Mouse (Mus musculus): ENCODE data around the gene Fsd1l. TPM values are rescaled to one million over a fixed set of nuclear protein-coding genes. Genes with fewer than 3 reads are reported as not detected.
A peak's percentile ranks its signal among the peaks of the same experiment; 100 is the strongest.
"Not testable (repeated sequence)": the region's sequence is repeated elsewhere in the genome, so short reads cannot be mapped to it uniquely, and the experiment has no call there.

The Fsd1l gene
- total RNA-seq, 2 experiments from 2014 or later = 12.3 to 12.6 TPM

DNA sequence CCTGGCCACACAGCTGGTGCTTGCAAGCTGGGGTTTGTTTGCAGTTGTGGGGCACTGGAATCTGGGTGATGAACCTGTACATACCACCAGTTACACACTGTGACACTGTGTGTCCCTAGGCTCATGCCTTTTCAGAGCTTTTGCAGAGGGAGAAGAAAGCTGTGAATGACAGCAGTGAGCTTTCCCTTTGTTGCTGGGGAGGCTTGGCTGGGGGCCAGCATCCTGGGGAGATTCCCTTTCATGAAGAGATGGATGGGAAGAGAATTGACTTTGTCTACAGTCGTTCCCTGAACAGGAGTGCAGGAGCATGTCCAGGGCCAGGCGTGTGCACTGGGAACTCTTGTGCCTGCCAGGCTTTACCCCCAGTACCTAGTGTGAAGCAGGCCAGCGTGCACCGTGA is 6.5 kb upstream of the Fsd1l start:
- intact Hi-C loops (cut with DNase I) = no loop called here
- no peak for DNase-seq

DNA sequence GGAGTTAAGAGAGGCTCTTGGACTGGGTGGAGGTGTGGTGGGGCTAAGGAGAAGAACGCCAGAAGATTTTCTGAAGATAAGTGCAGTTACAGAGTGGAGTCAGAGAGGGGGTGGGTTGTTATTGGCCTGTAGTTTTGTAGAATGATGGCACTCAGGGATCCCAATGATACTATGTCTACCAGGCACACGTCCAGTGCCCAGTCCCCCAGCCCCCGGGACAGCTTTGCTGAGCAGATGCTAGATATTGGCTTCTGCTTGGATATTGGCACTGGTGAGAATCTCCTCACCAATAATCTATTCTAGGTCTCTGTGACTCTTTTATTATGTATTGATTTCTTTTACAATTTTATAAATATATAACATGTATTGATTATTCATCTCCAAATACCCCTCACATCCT is 6.0 kb upstream of the Fsd1l start:
- no peak for DNase-seq
- intact Hi-C loops (cut with DNase I) = no loop called here

DNA sequence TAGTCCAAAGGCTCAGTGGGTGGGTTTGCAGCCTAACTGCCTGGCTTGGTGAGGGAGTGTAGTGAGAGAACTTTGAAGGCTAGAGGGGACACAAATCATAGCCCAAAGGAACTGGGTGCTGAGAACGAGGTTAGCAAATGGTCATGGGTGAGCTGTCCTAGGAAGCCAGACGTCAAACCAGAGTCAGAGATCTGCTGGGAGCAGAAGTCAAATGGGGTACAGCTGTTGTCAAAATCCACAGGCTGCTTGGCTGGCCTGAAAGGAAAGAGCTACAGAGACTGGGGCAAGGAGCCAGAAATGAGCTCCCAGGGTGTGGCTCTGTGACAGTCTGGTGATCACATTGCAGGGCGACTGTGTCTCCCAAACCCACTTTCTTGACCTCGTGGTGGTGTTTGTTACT is 2.3 kb upstream of the Fsd1l start:
- intact Hi-C loops (cut with DNase I) = no loop called here
- peak; percentile 38 to 68 for DNase-seq

DNA sequence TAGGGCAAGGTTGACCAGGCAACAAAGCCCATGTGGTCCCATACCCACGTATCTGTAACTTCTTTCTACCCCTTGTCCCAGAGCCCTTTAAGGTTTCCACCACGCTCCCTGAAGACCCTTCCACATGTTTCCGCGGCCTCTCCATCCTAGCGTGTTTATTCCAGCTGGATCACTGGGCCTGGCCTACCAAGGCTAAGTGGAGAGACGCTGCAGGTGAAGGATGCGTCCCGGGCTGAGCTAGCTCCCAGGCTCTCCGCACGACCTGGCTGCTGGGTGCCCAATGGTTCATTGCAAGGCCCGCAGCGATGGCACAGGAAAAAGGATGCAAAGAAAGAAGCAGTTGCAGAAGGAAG is 332 bp upstream of the Fsd1l start:
- no peak for DNase-seq
- intact Hi-C loops (cut with DNase I) = no loop called here

DNA sequence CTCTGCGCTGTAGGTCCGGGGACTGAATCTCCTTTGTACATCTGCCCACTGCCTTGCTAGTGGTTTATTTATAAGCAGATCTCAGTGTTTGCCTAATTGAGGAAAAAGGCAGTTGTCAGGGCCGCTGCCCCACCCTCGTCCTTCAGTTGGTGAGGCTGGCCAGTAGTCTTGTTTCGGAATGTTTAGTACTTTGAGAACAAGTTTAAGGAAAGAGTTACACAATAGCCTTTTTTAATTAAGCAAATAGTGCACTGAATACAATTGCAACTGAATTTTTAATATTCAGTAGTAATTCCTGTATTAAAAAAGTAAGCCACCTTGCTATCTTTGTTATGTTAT is 709 bp downstream of the Fsd1l start:
- intact Hi-C loops (cut with DNase I) = no loop called here
- no peak for DNase-seq

DNA sequence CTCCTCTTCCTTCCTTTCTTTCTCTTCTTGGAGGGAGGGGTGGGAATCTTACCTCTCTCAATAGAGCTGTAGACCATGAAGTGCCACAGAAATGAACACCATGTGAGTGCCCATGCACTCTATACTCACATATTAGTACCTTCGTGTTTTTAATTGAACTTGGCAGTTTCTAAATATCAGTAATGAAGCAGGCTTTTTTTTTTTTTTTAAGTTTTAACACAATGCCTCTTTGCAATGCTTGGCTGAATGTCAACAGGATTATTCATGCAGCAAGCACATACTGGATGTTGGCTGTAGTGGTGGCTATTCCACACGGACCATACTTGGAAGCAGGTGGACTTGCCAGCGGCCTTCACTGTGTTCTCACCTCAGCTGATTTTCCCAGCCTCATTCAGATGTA is 4.1 kb downstream of the Fsd1l start:
- intact Hi-C loops (cut with DNase I) = no loop called here

DNA sequence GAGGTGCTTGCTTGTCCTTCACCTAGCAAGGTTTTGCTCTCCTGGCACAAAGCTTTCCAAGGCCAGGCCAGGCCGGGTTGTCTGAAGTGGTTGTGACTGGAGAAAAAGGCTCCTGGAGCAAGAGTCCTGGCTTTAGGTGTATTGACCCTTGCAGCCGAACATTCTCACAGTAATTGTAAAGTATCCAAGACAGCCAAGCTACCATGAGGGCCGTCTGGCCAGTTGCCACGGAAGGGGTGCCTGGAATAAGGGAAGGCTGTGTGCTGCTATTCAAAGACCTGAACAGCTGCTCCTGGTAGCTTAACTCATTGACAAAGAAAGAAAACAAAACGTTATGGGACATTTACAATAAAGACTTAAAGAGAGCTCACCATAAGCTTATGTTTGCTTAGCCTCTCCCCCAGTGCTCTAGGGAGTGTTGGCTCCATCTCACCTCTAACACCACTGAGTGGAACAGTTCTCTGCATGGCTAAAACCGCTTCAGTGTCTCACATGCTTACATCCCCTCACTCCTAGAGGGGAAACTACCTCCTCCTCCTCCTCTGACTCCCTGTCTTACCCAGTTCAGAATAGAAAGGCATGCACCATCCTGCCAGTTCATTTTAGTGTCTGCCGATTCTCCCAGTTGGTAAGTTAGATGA is 6.1 kb downstream of the Fsd1l start:
- no peak for DNase-seq

More for the DNA sequence above, 4.1 kb downstream of the Fsd1l start:
- no peak for DNase-seq

DNA sequence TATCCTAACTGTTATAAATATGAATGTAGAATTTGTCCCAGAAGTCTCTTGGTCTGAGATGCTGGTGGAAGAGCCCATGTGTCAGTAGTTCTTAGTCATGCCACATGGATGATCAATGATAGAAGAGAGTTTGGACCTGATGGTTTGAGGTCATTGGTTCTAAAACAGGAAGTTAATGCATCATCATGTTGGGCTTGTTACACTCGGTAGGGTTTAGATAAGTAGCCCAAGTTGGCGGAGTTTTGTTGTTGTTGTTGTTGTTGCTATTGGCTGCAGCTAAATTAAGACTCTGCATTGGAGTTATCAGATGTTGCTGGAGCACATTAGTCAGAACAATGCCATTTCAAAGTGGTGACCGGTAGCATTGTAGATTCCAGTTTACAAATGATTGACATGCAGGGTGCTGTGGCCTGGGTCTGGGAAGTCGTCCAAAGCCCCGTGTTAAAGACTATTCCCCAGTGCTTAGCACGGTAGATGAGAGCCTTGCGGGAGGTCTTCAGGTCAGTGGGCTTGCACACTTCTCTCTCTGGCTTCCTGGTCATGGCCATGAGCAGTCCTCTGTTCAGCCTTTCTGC is 7.4 kb downstream of the Fsd1l start:
- intact Hi-C loops (cut with DNase I) = no loop called here
- DNase-seq = no peak

More for the DNA sequence above, 6.1 kb downstream of the Fsd1l start:
- intact Hi-C loops (cut with DNase I) = no loop called here

DNA sequence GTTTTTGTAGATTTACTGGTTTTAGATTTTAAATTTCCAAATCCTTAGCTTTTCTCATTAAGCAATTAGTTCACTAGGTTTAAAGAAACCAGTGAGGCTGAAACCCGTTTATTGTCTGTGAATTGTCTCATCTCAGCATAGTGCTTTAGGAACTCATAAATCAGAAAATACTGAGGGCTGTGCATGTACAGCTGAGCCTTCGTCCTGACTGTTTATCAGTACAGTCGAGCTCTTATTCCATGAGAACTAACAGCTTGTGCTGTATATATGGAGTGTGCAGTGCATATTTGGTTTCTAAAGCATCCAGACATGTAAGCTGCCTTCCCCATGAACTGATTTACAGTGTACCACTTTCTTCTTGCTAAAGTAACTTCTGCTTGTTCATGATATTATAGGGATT is 26.8 kb downstream of the Fsd1l start:
- intact Hi-C loops (cut with DNase I) = no loop called here
- DNase-seq = no peak

DNA sequence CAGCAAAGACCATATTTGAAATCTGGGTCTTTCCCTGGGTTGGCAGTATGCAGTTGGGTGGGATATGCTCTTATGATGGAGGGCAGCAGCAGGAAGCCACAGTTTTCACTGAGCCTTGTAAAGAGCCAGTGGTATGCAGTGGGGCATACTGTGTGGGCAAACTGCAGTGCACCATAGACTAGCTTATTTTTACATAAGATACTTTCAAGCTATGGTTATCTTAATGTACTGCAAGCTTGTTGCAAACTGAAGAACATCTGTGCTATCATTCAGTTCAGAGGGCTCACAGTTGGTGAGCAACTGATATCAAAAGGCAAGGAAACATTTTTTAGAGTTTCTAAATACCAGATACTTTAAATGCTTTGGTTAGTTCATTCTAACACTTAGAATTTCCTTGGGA is 29.4 kb downstream of the Fsd1l start:
- intact Hi-C loops (cut with DNase I) = no loop called here
- no peak for DNase-seq

DNA sequence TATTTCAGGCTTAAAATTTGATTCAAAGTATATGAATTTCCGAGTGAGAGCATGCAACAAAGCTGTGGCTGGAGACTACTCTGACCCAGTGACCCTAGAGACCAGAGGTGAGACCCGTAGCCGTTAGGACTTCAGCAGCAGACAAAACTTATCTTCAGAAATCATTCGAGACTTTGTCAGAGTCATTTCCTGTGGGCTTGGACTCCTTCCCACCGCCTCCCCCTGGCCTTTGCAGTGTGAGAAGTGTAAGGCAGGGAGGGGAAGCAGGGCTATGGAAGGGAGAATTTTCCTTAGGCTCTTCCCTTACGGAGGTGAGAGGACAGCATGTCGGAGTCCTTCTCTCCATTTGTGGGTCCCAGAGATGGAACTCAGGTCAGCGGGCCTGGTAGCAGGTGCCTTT is 50.8 kb downstream of the Fsd1l start:
- no peak for DNase-seq
- intact Hi-C loops (cut with DNase I) = no loop called here

DNA sequence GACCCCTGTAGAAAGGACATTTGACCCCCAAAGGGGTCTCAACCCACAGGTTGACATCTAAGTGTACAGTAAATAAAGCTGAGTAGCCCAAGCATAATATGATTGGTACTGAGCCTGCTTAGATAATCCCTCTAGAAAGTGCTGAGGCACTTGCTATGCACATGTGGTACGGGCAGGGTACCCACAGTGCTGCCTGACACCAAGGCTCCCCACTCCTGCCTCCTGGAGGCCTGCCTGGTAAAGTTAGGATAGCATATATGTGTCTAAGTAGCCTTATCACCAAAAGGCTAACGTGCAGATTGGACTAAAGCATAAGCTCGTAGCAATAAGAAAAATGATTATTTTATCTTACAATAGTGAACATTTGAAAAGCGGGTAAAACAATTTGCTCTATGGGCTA is 57.7 kb downstream of the Fsd1l start:
- intact Hi-C loops (cut with DNase I) = no loop called here
- DNase-seq = no peak

DNA sequence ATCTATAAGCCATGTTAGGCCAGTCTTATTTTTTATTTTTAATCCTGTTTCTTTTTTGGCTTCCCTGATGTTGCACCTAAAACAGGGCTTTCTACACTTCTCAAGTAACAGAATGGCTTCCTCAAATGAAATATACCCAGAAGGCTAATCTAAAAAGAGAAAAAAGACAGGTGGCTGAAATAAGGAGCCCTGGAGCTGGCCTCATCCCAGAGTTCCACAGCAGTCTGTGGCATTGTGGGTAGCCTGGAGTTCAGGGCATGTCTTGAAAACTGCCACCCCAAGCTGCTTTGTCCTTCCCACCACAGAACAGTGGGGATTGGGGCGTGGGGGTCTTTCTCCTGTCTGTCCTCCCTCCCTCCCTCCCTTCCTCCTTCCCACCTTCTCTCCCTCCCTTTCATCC is 60.1 kb downstream of the Fsd1l start:
- intact Hi-C loops (cut with DNase I) = no loop called here
- DNase-seq = no peak

DNA sequence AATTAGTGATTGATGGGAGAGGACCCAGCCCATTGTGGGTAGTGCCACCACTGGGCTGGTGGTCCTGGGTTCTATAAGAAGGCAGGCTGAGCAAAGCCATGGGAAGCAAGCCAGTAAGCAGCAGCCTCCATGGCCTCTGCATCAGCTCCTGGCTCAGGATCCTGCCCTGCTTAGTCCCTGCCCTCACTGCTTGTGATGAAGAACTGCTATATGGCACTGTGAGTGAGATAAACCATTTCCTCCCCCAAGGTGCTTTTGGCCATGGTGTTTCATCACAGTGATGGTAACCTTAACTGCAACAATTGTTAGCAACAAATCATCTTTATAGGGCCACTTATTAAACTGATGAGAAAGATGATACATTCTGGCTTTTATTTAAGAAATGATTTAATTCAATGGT is 77.9 kb downstream of the Fsd1l start:
- intact Hi-C loops (cut with DNase I); DNase-seq: not testable (repeated sequence)

DNA sequence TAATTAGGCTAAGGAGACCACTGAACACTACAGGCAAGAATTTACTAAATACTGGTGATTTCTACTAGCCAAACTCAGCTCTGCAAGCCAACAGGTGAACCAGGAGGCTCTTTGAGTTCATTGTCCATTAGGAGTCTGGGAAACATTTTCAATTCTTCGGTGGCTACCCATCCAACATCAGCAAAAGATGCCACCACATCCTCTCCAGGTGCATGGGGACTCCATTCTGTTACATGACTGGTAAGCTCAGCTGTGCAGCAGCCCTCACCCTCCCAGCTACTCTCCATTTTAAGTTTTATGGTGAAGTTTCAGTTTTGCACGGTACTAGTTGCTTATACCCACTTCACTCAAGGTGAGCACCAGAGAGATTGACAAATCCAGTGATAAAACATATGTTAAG is 78.8 kb downstream of the Fsd1l start:
- no peak for DNase-seq
- intact Hi-C loops (cut with DNase I) = loop anchor here (5.0 kb wide), 1 partner anchor 108 kb away; no protein-coding TSS in a partner anchor

DNA sequence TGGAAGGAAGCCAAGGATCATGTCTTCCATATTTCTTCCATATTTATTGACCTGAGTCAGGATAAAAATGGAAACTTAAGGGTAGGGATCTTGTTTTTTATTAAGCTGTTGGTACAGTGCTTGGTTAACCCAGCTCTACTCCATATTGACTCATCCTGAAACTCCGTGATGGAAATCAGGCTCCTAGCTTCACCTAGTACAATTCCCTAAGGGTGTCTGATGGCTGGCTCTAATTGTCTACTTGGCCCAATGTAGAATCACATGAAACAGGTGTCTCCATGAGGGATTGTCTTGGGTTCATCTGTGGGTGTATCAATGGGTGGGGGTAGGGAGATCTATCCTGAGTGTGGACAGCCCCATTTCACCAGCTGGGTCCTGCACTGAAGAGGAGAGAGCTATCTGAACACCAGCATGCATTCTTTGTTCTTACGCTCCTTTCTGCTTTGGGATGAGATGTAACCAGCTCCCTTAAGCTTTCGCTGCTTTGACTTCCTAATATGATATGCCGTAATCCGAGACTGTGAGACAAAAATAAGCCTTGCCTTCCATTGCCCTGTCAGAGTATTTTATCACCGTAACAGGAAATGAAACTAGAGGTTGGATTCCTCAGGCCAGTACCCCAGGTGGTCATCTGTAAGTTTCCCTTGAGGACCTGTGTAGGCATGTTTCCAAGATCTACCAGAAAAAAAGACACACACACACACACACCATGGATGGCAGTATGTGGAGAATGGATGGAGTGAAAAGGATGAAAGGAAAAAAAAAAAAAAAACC is 79.5 kb downstream of the Fsd1l start:
- intact Hi-C loops (cut with DNase I) = loop anchor here (5.0 kb wide), 1 partner anchor 108 kb away; no protein-coding TSS in a partner anchor
- no peak for DNase-seq

DNA sequence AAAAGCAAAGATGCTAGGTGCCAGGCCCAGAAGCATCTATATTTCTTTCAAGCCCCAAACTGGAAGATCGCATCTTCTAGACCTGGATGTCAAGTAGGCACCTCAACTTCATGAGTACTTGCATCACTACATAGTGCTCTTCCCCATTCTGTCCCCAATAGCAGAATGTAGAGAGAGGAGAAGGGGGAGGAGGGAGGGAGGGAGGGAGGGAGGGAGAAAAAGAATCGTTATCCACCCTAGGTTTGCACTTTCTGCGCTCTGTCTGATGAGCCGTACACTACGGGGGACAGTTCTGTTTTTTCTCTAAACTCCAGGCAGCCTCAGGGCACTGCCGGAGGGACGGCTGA is 82.4 kb downstream of the Fsd1l start, which contains the start of gene Fktn:
Gene Fktn (plus strand): TSS at position 295 of the 347 bp plus-strand sequence.
- intact Hi-C loops (cut with DNase I) = loop anchor here (5.0 kb wide), 1 partner anchor 111 kb away; no protein-coding TSS in a partner anchor
- no peak for DNase-seq

DNA sequence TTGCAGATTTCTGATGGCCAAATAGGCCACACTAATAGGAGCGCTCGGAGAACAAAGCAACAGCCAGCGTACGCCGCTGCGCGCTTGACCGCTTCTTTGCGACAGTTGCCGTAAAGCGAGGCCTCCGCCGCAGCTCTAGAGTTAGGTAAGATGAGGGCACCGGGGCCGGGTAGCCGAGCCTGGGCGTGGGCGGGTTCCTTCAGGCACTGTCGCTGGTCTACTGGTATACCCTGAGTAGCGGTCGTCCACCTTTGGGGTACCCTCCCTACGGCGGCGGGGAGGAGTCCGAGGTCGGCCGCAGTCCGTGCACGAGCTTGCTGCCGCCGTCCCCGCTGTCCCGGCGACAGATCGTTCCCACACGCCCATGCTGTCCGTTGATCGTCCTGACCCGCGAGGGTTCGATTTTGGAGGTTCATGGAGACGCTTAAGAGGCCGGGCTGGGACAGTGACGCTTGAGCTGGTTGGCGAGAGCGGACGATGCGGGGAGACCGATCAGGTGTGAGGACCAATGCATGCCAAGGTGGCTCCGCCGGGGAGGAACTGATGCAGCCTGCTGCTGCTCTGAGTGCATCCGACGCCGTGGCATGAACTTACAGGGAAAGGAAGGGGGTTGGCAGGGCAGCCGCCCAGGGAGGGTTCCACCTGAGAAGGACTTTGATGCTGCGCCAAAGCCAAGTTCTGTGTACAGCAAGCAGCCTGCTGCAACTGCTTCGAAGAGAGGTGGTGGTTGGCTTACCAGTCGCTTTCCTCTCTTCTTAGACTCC is 83.0 kb downstream of the Fsd1l start:
- DNase-seq = peak; percentile 80 to 81
- intact Hi-C loops (cut with DNase I) = loop anchor here (5.0 kb wide), 1 partner anchor 112 kb away; no protein-coding TSS in a partner anchor

DNA sequence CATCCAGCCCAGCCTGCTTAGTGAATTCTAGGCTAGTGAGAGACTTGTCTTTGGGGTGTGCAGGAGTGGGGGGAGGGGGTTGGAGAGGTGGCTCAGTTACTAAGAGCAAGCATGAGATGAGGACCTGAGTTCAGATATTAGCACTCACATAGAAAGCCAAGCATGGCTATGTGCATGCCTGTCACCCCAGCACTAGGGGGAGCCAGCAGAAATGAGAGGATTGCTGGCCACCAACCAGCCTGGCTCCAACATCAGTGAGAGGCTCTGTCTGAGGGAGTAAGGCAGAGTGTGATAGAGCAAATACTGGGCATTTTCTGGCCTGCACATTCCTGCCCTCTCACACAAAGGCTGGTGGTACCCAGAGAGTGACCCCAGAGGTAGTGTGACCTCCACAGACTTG is 84.7 kb downstream of the Fsd1l start:
- intact Hi-C loops (cut with DNase I) = no loop called here

DNA sequence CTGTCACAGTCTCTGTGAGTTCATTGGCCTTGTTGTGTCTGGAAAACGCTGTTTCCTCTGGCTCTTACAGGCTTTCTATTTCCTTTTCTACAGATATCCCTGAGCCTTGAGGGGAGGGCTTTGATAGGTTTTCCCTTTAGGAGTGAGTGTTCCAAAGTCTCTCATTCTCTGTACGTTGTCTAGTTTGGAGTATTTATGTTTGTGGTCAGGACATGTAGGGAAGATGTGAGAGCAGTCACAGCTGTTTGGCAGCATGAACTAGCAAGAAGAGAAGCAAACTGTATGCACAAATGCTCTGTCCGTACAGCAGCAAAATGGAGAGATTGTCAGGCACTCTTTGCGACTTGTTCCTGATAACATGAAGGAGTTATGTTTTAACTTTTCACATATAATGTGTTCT is 86.3 kb downstream of the Fsd1l start:
- intact Hi-C loops (cut with DNase I) = no loop called here
- DNase-seq = no peak

More for the DNA sequence above, 84.7 kb downstream of the Fsd1l start:
- DNase-seq = no peak

DNA sequence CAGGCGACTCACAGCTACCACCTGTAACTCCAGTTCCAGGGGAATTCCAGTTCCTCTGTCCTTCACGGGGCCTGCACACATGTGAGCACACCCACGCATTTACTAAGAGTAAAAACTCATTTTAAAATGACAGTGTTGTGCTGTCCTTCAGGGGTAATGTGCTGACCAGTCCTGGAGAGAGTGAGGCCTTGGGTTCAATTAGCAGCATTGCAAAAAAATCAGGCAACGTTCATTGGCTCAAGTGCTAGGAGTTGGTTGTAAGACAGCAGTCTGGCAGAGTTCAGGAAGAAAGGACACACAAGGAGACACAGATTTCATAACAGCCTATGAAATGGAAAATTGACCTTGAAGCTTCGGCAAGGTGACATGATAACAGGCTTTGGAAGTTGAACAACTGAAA is 87.0 kb downstream of the Fsd1l start:
- DNase-seq = no peak
- intact Hi-C loops (cut with DNase I) = no loop called here
